Mouse (Mus musculus) kidney, adult 2 months (tissue): ENCODE data around the gene Txnrd2. TPM values are rescaled to one million over a fixed set of nuclear protein-coding genes. Genes with fewer than 3 reads are reported as not detected.

Experiments used
- DNase-seq: peaks from one replicate; pipeline ENCODE4 v3.0.0; 2021
- H3K27ac ChIP-seq: fragments of 200-500 bp; 2 replicates; pipeline ENCODE4 v1.5.1; 2012; ENCODE audit warnings: low read depth, low read length, control low read depth, inconsistent platforms; ENCODE audit not compliant: insufficient read depth
- H3K27me3 ChIP-seq: fragments of 200-500 bp; replicated peaks from 2 replicates; pipeline ENCODE4 v1.6.1; 2012; ENCODE audit warnings: mild to moderate bottlenecking, moderate library complexity, low read length, inconsistent platforms; ENCODE audit not compliant: control insufficient read depth, insufficient read depth
- H3K36me3 ChIP-seq: fragments of 200-500 bp; 2 replicates; pipeline ENCODE4 v1.6.1; 2012; ENCODE audit warnings: mild to moderate bottlenecking, moderate library complexity, low read length, inconsistent platforms; ENCODE audit not compliant: control insufficient read depth, insufficient read depth
- H3K4me1 ChIP-seq: fragments of 200-500 bp; 2 replicates; pipeline ENCODE4 v1.6.1; 2011; ENCODE audit warnings: low read length; ENCODE audit not compliant: control insufficient read depth, insufficient read depth
- H3K4me3 ChIP-seq: fragments of 200-500 bp; 2 replicates; pipeline ENCODE4 v1.5.1; 2011; ENCODE audit warnings: mild to moderate bottlenecking, low read depth, low read length, control low read depth; ENCODE audit not compliant: insufficient read depth
- CTCF ChIP-seq: fragments of 200-500 bp; conservative IDR thresholded peaks from 2 replicates; pipeline ENCODE4 v1.5.1; 2011; ENCODE audit warnings: low read depth, mild to moderate bottlenecking, control low read depth, low read length, moderate library complexity, mixed read lengths; ENCODE audit not compliant: insufficient read depth, insufficient read length
- POLR2A ChIP-seq: fragments of 200-500 bp; IDR thresholded peaks from one replicate; pipeline ENCODE4 v1.6.1; 2011; ENCODE audit warnings: low read depth, low read length, control low read depth
- WGBS: fragments of 180-500 bp; shearing (Covaris S2); methylation state at CpG from one replicate; pipeline ENCODE4 v1.1.7; 2018; 5-methylcytosine and 5-hydroxymethylcytosine counted together
- polyA plus RNA-seq: library from polyadenylated mRNA; depleted of rRNA; stranded (reverse); fragments of >200 nt; gene quantifications from 2 replicates; pipeline ENCODE4 v1.2.3, GENCODE M21; 2012

The Txnrd2 gene
- polyA plus RNA-seq, 1 experiment: 39.1 TPM

- 48% methylated on average over 5 of the region's 5 CpGs for WGBS
- peak; percentile 74 for DNase-seq
- no peaks in the 10 kb centered on the region for H3K36me3 ChIP-seq
- no peak overlapping the region for H3K27ac ChIP-seq
- TF ChIP-seq CTCF (no peak), POLR2A (no peak)
- H3K4me3 ChIP-seq: no peak overlapping the region
- no peaks in the 10 kb centered on the region for H3K27me3 ChIP-seq
- H3K4me1 ChIP-seq: peaks cover 30% of the 10 kb centered on the region
These were observed 8.7 kb upstream of the Txnrd2 start for GRCm38 (mm10) chr16:18417491-18417890.

- no peaks in the 10 kb centered on the region for H3K36me3 ChIP-seq
- 87% methylated on average over 4 of the region's 4 CpGs for WGBS
- H3K4me1 ChIP-seq: peaks cover 27% of the 10 kb centered on the region
- DNase-seq: no peak
- no peak overlapping the region for H3K27ac ChIP-seq
- H3K27me3 ChIP-seq: no peaks in the 10 kb centered on the region
- H3K4me3 ChIP-seq: no peak overlapping the region
- no peak for TF ChIP-seq POLR2A
- TF ChIP-seq CTCF: no peak
These were observed 7.2 kb upstream of the Txnrd2 start for GRCm38 (mm10) chr16:18418756-18419602.

GRCm38 (mm10) chr16:18419603-18420026 is 6.6 kb upstream of the Txnrd2 start:
- no peak for TF ChIP-seq CTCF
- no peak for TF ChIP-seq POLR2A
- DNase-seq: no peak
- no peaks in the 10 kb centered on the region for H3K36me3 ChIP-seq
- 79% methylated on average over 1 of the region's 1 CpGs for WGBS
- no peaks in the 10 kb centered on the region for H3K27me3 ChIP-seq
- H3K4me1 ChIP-seq: peaks cover 32% of the 10 kb centered on the region
- no peak overlapping the region for H3K4me3 ChIP-seq
- H3K27ac ChIP-seq: no peak overlapping the region

GRCm38 (mm10) chr16:18420571-18420970 is 5.6 kb upstream of the Txnrd2 start:
- Histone ChIP-seq H3K4me3 (no peak overlapping the region), H3K4me1 (peaks cover 42% of the 10 kb centered on the region), H3K27ac (no peak overlapping the region), H3K36me3 (no peaks in the 10 kb centered on the region), H3K27me3 (no peaks in the 10 kb centered on the region)
- DNase-seq: no peak
- WGBS: 55% methylated on average over 3 of the region's 3 CpGs
- TF ChIP-seq POLR2A (no peak), CTCF (no peak)

GRCm38 (mm10) chr16:18423203-18423914 is 2.8 kb upstream of the Txnrd2 start:
- Histone ChIP-seq H3K27ac (0 out of 2 replicates have a peak overlapping the region, but pooled peaks have one; percentile 33), H3K36me3 (no peaks in the 10 kb centered on the region), H3K27me3 (no peaks in the 10 kb centered on the region), H3K4me3 (no peak overlapping the region), H3K4me1 (peaks cover 23% of the 10 kb centered on the region)
- DNase-seq: peak; percentile 68
- 27% methylated on average over 7 of the region's 7 CpGs for WGBS
- TF ChIP-seq CTCF (no peak), POLR2A (no peak)

GRCm38 (mm10) chr16:18423915-18424265 is 2.3 kb upstream of the Txnrd2 start:
- H3K27ac ChIP-seq: peak overlapping the region; percentile 33; the same call in 1 of the 2 replicates
- WGBS: 77% methylated on average over 5 of the region's 5 CpGs
- H3K4me1 ChIP-seq: peaks cover 23% of the 10 kb centered on the region
- TF ChIP-seq CTCF (no peak), POLR2A (no peak)
- no peaks in the 10 kb centered on the region for H3K27me3 ChIP-seq
- no peak for DNase-seq
- H3K36me3 ChIP-seq: no peaks in the 10 kb centered on the region
- H3K4me3 ChIP-seq: no peak overlapping the region

- H3K27ac ChIP-seq: peak overlapping the region; percentile 20
- WGBS: 48% methylated on average over 11 of the region's 11 CpGs
- peaks cover 23% of the 10 kb centered on the region for H3K4me1 ChIP-seq
- no peaks in the 10 kb centered on the region for H3K36me3 ChIP-seq
- H3K4me3 ChIP-seq: no peak overlapping the region; the same call in 1 of the 2 replicates
- H3K27me3 ChIP-seq: no peaks in the 10 kb centered on the region
- DNase-seq: no peak
- TF ChIP-seq POLR2A (no peak), CTCF (no peak)
These were observed 1.7 kb upstream of the Txnrd2 start for GRCm38 (mm10) chr16:18424364-18425045.
